Comparison of ENCODE assay signal across 8 mouse cellular contexts in genomic region chr9:56994286-56995197, GRCm38 (mm10). TPM values are rescaled to one million over a fixed set of nuclear protein-coding genes. Genes with fewer than 3 reads are reported as not detected.
DNase-seq lines count a peak whose midpoint lies in the region; ATAC-seq and TF ChIP-seq lines count a peak whose summit lies in the region.

TSS of gene Ptpn9 (plus strand) at chr9:56994923.

- peak within 1 kb of the TSS; percentile 76 for H3K4me3 ChIP-seq in left cerebral cortex, adult 2 months

- peak; percentile 93 to 94 for DNase-seq in adrenal gland, adult 18-20 months (ENCODE audit: low spot score in 2 of 2)
- peak; percentile 89 for DNase-seq in embryo, embryonic 10 days (ENCODE audit: low spot score)
- DNase-seq in gastrocnemius, postnatal 10 days, result peak; percentile 91
- peak; percentile 37 for DNase-seq in hindlimb bud, embryonic 11.5 days (ENCODE audit: extremely low spot score, low read depth, low spot score)
- DNase-seq in left cerebral cortex, adult 2 months (ENCODE audit: extremely low spot score in 1 of 2, low spot score in 2 of 2), result peak; percentile 87 to 90
- DNase-seq in right cerebral cortex, adult 2 months (ENCODE audit: low spot score in 2 of 2), result peak; percentile 88 to 89
- DNase-seq in urinary bladder, postnatal 36 days (ENCODE audit: low spot score in 2 of 2), result peak; percentile 82 to 86

- intact Hi-C loops in left cerebral cortex, adult 2 months (cut with DNase I), result loop anchor here (2.0 kb wide), 3 partner anchors 36 to 78 kb away; partner anchors contain the start of genes Sin3a and Snupn

- ATAC-seq in megakaryocyte, adult 5-6 weeks (ENCODE audit: poor library complexity, severe bottlenecking), result peak; percentile 81

- peak; percentile 57 for TF ChIP-seq CTCF in left cerebral cortex, adult 2 months (IDR thresholded peaks at IDR 0.05)

- peak within 1 kb of the TSS; percentile 94 for H3K27ac ChIP-seq in left cerebral cortex, adult 2 months

RNA-seq across cellular contexts. Expression of gene Ptpn9, which starts in this region (rescaled TPM):
- total RNA-seq in adrenal gland, adult 18-20 months (2021), result 10 to 100 TPM; 37.7 to 43.7 TPM
- total RNA-seq in gastrocnemius, postnatal 10 days (2021), result 10 to 100 TPM; 11.3 to 12.6 TPM
- 10 to 100 TPM; 29.7 to 33.1 TPM for total RNA-seq in left cerebral cortex, adult 2 months (2021)
- total RNA-seq in megakaryocyte, adult 5-6 weeks (2015), result 11.9 and 12.6 TPM in 2 replicates
- 9.8 and 10.9 TPM in 2 replicates for total RNA-seq in megakaryocyte, adult 5-6 weeks (2017)

Comparison
In these comparisons a context has a peak if more than half of its experiments do, and no peak if none do; other contexts are left out.
1. Peak in every context shown above with its lines: DNase-seq, ATAC-seq, H3K4me3 ChIP-seq and H3K27ac ChIP-seq.
2. DNase-seq: peak in every context shown above with its lines; median percentile 94 in adrenal gland, adult 18-20 months; 91 in gastrocnemius, postnatal 10 days; 89 in embryo, embryonic 10 days; 88 in left cerebral cortex, adult 2 months; 88 in right cerebral cortex, adult 2 months; 84 in urinary bladder, postnatal 36 days; 37 in hindlimb bud, embryonic 11.5 days.